Mouse (Mus musculus): ENCODE data around the gene Shc2. TPM values are rescaled to one million over a fixed set of nuclear protein-coding genes. Genes with fewer than 3 reads are reported as not detected.

Shc2 gene
- polyA plus RNA-seq, 1 experiment from 2014 or later = 2.6 TPM

GRCm38 (mm10) chr10:79665051-79665450, 27.3 kb upstream of the Shc2 start:
- Histone ChIP-seq H3K4me3 (no peak overlapping the region), H3K27ac (replicated peaks) (no peak overlapping the region), H3K9ac (no peak overlapping the region), H3K4me2 (no peak overlapping the region), H3K36me3 (no peaks in the 10 kb centered on the region), H3K9me3 (no peaks in the 10 kb centered on the region), H3K4me1 (peaks cover 2% of the 10 kb centered on the region), H3K27me3 (replicated peaks) (peaks cover 6% of the 10 kb centered on the region; the same call in 1 of the 2 replicates)
- WGBS = 75% methylated on average over 8 of the region's 8 CpGs
- ATAC-seq (ENCODE audit: extremely low read depth, insufficient number of reproducible peaks, low FRiP score, low TSS enrichment) = no peak

DNA sequence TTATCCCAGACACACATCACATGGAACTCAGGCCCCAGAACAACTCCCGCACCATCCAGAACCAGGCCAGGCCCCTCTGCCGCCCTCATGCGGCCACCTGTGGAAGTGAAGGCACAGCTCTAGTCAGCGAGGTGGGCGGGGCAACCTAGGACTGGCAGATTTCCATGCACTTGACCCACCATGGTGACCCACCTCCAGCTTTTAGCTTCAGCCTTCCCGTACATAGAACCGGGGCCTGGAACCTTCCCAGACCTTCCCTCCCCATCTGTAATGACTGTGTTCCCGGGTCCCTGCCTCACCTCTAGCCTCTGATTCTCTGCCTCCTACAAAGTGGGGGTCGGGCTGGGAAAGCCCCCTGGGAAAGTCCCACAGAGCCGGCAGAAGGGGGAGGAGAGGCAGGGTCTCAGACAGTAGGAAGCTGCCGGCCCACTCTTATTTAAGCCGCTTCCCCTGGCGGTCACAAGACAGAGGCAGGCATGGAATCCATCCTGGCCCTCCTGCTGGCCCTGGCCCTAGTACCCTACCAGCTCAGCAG, 26.5 kb upstream of the Shc2 start, which contains the start of gene Madcam1:
Gene Madcam1, plus strand, starts transcription at position 429 of the 535 bp plus-strand sequence.
- no peak for ATAC-seq (ENCODE audit: extremely low read depth, insufficient number of reproducible peaks, low FRiP score, low TSS enrichment)
- H3K27ac ChIP-seq (replicated peaks) = no peak within 1 kb of the TSS
- WGBS = 13% methylated on average over 13 of the region's 13 CpGs

GRCm38 (mm10) chr10:79661861-79662260, 24.1 kb upstream of the Shc2 start:
- WGBS = 29% methylated on average over 3 of the region's 3 CpGs
- H3K27me3 ChIP-seq (replicated peaks) = peaks cover 6% of the 10 kb centered on the region; the same call in 1 of the 2 replicates
- H3K9ac ChIP-seq = no peak overlapping the region
- no peak overlapping the region for H3K4me2 ChIP-seq
- no peak overlapping the region for H3K4me3 ChIP-seq
- no peaks in the 10 kb centered on the region for H3K9me3 ChIP-seq
- H3K36me3 ChIP-seq = no peaks in the 10 kb centered on the region
- no peaks in the 10 kb centered on the region for H3K4me1 ChIP-seq
- no peak for ATAC-seq (ENCODE audit: extremely low read depth, insufficient number of reproducible peaks, low FRiP score, low TSS enrichment)
- H3K27ac ChIP-seq (replicated peaks) = no peak overlapping the region

More for the DNA sequence above, 26.5 kb upstream of the Shc2 start, which contains the start of gene Madcam1:
- H3K4me2 ChIP-seq = no peak within 1 kb of the TSS
- peaks cover 6% of the 10 kb centered on the region; the same call in 1 of the 2 replicates for H3K27me3 ChIP-seq (replicated peaks)
- H3K4me3 ChIP-seq = no peak within 1 kb of the TSS
- no peaks in the 10 kb centered on the region for H3K4me1 ChIP-seq
- H3K9me3 ChIP-seq = no peaks in the 10 kb centered on the region
- H3K9ac ChIP-seq = no peak within 1 kb of the TSS
- H3K36me3 ChIP-seq = no peaks in the 10 kb centered on the region

DNA sequence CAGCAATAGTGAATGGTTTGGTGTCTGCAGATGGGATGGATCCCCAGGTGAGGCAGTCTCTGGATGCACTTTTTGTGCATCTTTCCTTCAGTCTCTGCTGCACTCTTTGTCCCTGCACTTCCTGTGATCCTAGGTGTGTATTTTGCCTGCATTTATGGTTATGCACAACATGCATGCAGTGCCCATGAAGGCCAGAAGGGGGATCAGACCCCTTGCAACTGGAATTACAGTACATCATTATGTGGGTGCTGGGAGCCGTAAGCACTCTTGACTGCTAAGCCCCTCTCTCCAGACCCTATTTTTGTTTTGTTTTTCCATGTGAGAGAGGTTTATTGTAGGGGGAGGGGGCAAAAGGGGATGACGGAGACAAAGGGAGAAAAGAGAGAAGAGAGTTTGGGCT, 22.6 kb upstream of the Shc2 start:
- no peak overlapping the region for H3K4me2 ChIP-seq
- no peak for ATAC-seq (ENCODE audit: extremely low read depth, insufficient number of reproducible peaks, low FRiP score, low TSS enrichment)
- WGBS = 64% methylated on average over 2 of the region's 2 CpGs
- H3K4me3 ChIP-seq = no peak overlapping the region
- H3K9me3 ChIP-seq = no peaks in the 10 kb centered on the region
- peaks cover 15% of the 10 kb centered on the region for H3K27me3 ChIP-seq (replicated peaks)
- H3K4me1 ChIP-seq = no peaks in the 10 kb centered on the region
- H3K9ac ChIP-seq = no peak overlapping the region
- no peaks in the 10 kb centered on the region for H3K36me3 ChIP-seq
- H3K27ac ChIP-seq (replicated peaks) = no peak overlapping the region

- Histone ChIP-seq H3K4me1 (no peaks in the 10 kb centered on the region), H3K27ac (replicated peaks) (no peak overlapping the region), H3K9ac (no peak overlapping the region), H3K4me3 (no peak overlapping the region), H3K4me2 (no peak overlapping the region), H3K36me3 (no peaks in the 10 kb centered on the region), H3K27me3 (replicated peaks) (peaks cover 27% of the 10 kb centered on the region), H3K9me3 (no peaks in the 10 kb centered on the region)
- WGBS = 12% methylated on average over 4 of the region's 4 CpGs
- no peak for ATAC-seq (ENCODE audit: extremely low read depth, insufficient number of reproducible peaks, low FRiP score, low TSS enrichment)
Measured at GRCm38 (mm10) chr10:79658829-79659228, 21.1 kb upstream of the Shc2 start.

GRCm38 (mm10) chr10:79654946-79655395, 17.3 kb upstream of the Shc2 start:
- Histone ChIP-seq H3K27me3 (replicated peaks) (peaks cover 48% of the 10 kb centered on the region), H3K4me3 (no peak overlapping the region), H3K4me1 (no peaks in the 10 kb centered on the region), H3K36me3 (no peaks in the 10 kb centered on the region), H3K4me2 (no peak overlapping the region), H3K9me3 (no peaks in the 10 kb centered on the region), H3K27ac (replicated peaks) (no peak overlapping the region), H3K9ac (no peak overlapping the region)
- 36% methylated on average over 1 of the region's 1 CpGs for WGBS
- ATAC-seq (ENCODE audit: extremely low read depth, insufficient number of reproducible peaks, low FRiP score, low TSS enrichment) = no peak

DNA sequence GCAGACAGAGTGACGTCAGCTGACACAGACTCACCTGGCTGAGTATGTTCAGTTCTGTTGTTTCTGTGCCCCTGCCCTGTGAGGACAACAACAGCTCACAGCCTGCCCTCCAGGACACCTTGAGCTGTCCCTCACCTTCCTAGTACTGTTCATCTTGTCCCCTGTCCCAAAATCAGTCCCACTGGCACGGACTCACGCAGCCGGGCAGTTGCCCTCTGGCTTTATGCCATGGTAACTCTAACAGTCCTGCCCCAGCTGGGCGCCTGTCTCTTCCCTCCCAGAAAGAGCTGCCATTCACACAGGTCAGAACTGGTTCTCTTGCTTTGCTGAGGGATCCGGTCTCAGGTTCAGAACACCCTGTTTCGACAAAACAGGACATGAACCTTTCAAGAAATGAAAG, 15.1 kb upstream of the Shc2 start:
- Histone ChIP-seq H3K4me2 (no peak overlapping the region), H3K9me3 (no peaks in the 10 kb centered on the region), H3K27me3 (replicated peaks) (peaks cover 48% of the 10 kb centered on the region), H3K27ac (replicated peaks) (no peak overlapping the region), H3K9ac (no peak overlapping the region), H3K4me1 (no peaks in the 10 kb centered on the region), H3K36me3 (no peaks in the 10 kb centered on the region), H3K4me3 (no peak overlapping the region)
- WGBS = 77% methylated on average over 7 of the region's 7 CpGs
- ATAC-seq (ENCODE audit: extremely low read depth, insufficient number of reproducible peaks, low FRiP score, low TSS enrichment) = no peak

GRCm38 (mm10) chr10:79649070-79649751, 11.5 kb upstream of the Shc2 start:
- Histone ChIP-seq H3K9ac (no peak overlapping the region), H3K9me3 (no peaks in the 10 kb centered on the region), H3K4me2 (no peak overlapping the region), H3K27ac (replicated peaks) (no peak overlapping the region), H3K4me3 (no peak overlapping the region), H3K4me1 (no peaks in the 10 kb centered on the region), H3K36me3 (no peaks in the 10 kb centered on the region), H3K27me3 (replicated peaks) (peaks cover 30% of the 10 kb centered on the region)
- ATAC-seq (ENCODE audit: extremely low read depth, insufficient number of reproducible peaks, low FRiP score, low TSS enrichment) = no peak
- WGBS = 21% methylated on average over 7 of the region's 7 CpGs

DNA sequence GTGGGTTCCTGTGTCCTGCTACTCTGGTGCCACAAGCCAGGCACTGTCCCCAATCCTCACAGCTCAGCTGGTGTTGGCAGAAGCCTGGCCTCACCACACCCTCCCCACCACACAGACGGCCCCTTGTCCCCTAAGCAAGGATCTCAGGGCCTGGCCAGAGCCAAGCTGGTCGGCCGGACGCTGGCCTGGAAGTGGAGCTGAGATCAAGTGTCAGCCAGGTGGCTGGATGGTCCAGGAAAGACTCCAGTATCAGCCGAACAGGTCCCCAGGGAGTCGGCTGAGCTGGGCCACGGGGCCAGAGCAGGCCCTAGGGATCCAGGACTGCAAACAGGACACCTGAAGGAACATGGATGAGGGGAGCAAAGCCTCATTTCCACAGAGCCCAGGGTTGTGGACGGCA, 8.0 kb upstream of the Shc2 start, which contains the start of gene Odf3l2:
Gene Odf3l2, minus strand, starts transcription at position 28 of the 400 bp plus-strand sequence.
- H3K4me3 ChIP-seq = no peak within 1 kb of the TSS
- H3K27ac ChIP-seq (replicated peaks) = no peak within 1 kb of the TSS
- peaks cover 11% of the 10 kb centered on the region for H3K27me3 ChIP-seq (replicated peaks)
- no peaks in the 10 kb centered on the region for H3K9me3 ChIP-seq
- H3K36me3 ChIP-seq = no peaks in the 10 kb centered on the region
- 66% methylated on average over 8 of the region's 8 CpGs for WGBS
- H3K4me2 ChIP-seq = no peak within 1 kb of the TSS
- H3K4me1 ChIP-seq = no peaks in the 10 kb centered on the region
- H3K9ac ChIP-seq = no peak within 1 kb of the TSS
- ATAC-seq (ENCODE audit: extremely low read depth, insufficient number of reproducible peaks, low FRiP score, low TSS enrichment) = no peak

DNA sequence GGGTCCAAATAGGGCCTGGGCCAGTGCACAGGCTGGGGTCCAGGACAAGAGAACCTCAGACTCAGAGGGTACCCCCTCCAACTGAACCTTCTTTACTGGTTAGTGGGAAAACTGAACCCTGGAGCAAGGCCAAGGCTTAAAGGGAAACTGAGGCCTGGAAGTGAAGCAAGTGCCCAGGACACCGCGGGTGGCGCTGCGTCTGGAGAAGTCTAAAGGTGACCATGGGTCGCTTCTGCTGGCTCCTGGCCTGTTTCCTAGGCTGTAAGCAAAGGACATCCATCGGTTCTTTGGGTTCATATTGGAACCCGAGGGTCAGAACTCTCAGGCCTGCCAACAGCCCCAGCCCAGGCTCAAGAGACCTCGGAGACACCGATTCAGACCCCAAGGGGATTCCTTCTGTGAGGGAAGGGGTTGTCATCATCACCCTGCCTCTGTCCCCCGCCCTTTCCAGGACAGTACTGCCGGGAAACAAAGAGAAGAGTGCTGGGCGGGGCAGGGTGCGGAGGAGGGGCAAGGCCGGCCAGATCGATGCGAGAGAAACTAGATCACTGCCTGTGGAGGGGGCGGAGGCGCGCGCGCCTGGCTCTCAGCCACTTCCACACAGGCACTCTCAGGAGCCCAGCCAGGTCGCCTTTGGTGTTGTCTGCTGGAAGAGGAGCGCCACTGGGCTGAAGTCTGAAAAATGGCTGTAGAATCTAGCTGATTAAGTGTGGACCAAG, 927 bp upstream of the Shc2 start:
- no peak for ATAC-seq (ENCODE audit: extremely low read depth, insufficient number of reproducible peaks, low FRiP score, low TSS enrichment)
- Histone ChIP-seq H3K9ac (peak overlapping the region; percentile 84), H3K27me3 (replicated peaks) (peaks cover 55% of the 10 kb centered on the region), H3K4me3 (peak overlapping the region; percentile 75), H3K4me1 (peaks cover 23% of the 10 kb centered on the region), H3K27ac (replicated peaks) (no peak overlapping the region), H3K4me2 (peak overlapping the region; percentile 96), H3K9me3 (no peaks in the 10 kb centered on the region), H3K36me3 (no peaks in the 10 kb centered on the region)
- WGBS = 6% methylated on average over 23 of the region's 23 CpGs

DNA sequence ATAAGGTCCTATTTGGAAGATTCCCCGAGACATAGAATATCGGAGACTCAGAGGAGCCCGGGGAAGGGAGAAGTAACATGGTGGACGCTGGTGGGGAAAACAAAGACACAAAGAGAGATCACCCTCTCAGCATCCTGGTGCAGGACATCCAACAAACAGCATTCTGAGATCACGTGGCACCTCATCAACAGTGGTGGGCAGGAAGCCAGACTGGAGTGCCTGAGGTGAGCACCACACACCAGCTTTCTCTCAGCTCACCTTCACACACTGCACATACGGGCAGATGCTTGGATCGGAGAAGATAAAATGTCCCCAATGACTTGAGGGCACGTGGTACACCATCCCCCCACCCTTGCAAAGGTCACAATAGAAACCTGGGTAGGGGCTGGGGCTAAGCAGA, 1.4 kb downstream of the Shc2 start:
- peaks cover 59% of the 10 kb centered on the region for H3K27me3 ChIP-seq (replicated peaks)
- no peak overlapping the region for H3K9ac ChIP-seq
- H3K4me2 ChIP-seq = peak overlapping the region; percentile 96; the same call in 1 of the 2 replicates
- no peaks in the 10 kb centered on the region for H3K9me3 ChIP-seq
- H3K4me1 ChIP-seq = peaks cover 23% of the 10 kb centered on the region
- H3K36me3 ChIP-seq = no peaks in the 10 kb centered on the region
- H3K27ac ChIP-seq (replicated peaks) = no peak overlapping the region
- 81% methylated on average over 8 of the region's 8 CpGs for WGBS
- no peak overlapping the region for H3K4me3 ChIP-seq
- no peak for ATAC-seq (ENCODE audit: extremely low read depth, insufficient number of reproducible peaks, low FRiP score, low TSS enrichment)
